Mouse (Mus musculus): Measurements from ENCODE around the gene Kif13a. TPM values are rescaled to one million over a fixed set of nuclear protein-coding genes. Genes with fewer than 3 reads are reported as not detected.

The Kif13a gene
- polyA plus RNA-seq, 1 experiment from 2014 or later, result 12.1 TPM

- Histone ChIP-seq H3K4me1 (replicated peaks) (no peaks in the 10 kb centered on the region), H3K36me3 (no peaks in the 10 kb centered on the region), H3K27ac (replicated peaks) (no peak overlapping the region), H3K4me3 (no peak overlapping the region), H3K4me2 (no peak overlapping the region), H3K9ac (no peak overlapping the region), H3K9me3 (no peaks in the 10 kb centered on the region), H3K27me3 (no peaks in the 10 kb centered on the region)
- no peak for ATAC-seq (ENCODE audit: low read depth)
- WGBS, result 89% methylated on average over 2 of the region's 2 CpGs
Observed at GRCm38 (mm10) chr13:46919797-46920196, 9.9 kb downstream of the Kif13a start.

- H3K4me1 ChIP-seq (replicated peaks), result no peaks in the 10 kb centered on the region
- 83% methylated on average over 5 of the region's 5 CpGs for WGBS
- no peak overlapping the region for H3K27ac ChIP-seq (replicated peaks)
- no peaks in the 10 kb centered on the region for H3K36me3 ChIP-seq
- no peaks in the 10 kb centered on the region for H3K27me3 ChIP-seq
- no peak overlapping the region for H3K4me2 ChIP-seq
- no peak overlapping the region for H3K9ac ChIP-seq
- H3K9me3 ChIP-seq, result no peaks in the 10 kb centered on the region
- H3K4me3 ChIP-seq, result no peak overlapping the region
- ATAC-seq (ENCODE audit: low read depth), result no peak
Observed at GRCm38 (mm10) chr13:46918509-46918908, 11.2 kb downstream of the Kif13a start.

- Histone ChIP-seq H3K27me3 (no peaks in the 10 kb centered on the region), H3K4me3 (no peak overlapping the region), H3K4me1 (replicated peaks) (peaks cover 46% of the 10 kb centered on the region), H3K9me3 (no peaks in the 10 kb centered on the region), H3K36me3 (no peaks in the 10 kb centered on the region), H3K4me2 (no peak overlapping the region), H3K27ac (replicated peaks) (no peak overlapping the region), H3K9ac (no peak overlapping the region)
- no peak for ATAC-seq (ENCODE audit: low read depth)
- WGBS, result 56% methylated on average over 6 of the region's 6 CpGs
Observed at GRCm38 (mm10) chr13:46911960-46912359, 17.7 kb downstream of the Kif13a start.

- peak; percentile 40; the same call in 1 of the 2 replicates for ATAC-seq (ENCODE audit: low read depth)
- no peaks in the 10 kb centered on the region for H3K9me3 ChIP-seq
- H3K4me3 ChIP-seq, result no peak overlapping the region
- 40% methylated on average over 11 of the region's 11 CpGs for WGBS
- H3K27me3 ChIP-seq, result no peaks in the 10 kb centered on the region
- H3K27ac ChIP-seq (replicated peaks), result 0 out of 2 replicates have a peak overlapping the region, but pooled peaks have one; percentile 18
- no peak overlapping the region for H3K9ac ChIP-seq
- H3K4me2 ChIP-seq, result no peak overlapping the region
- H3K4me1 ChIP-seq (replicated peaks), result peaks cover 46% of the 10 kb centered on the region
- H3K36me3 ChIP-seq, result no peaks in the 10 kb centered on the region
Observed at GRCm38 (mm10) chr13:46911018-46911419, 18.6 kb downstream of the Kif13a start.

GRCm38 (mm10) chr13:46909946-46910345 lies 19.7 kb downstream of the Kif13a start:
- H3K36me3 ChIP-seq, result no peaks in the 10 kb centered on the region
- no peak overlapping the region for H3K4me2 ChIP-seq
- no peak for ATAC-seq (ENCODE audit: low read depth)
- H3K9me3 ChIP-seq, result no peaks in the 10 kb centered on the region
- WGBS, result 54% methylated on average over 3 of the region's 3 CpGs
- H3K27me3 ChIP-seq, result no peaks in the 10 kb centered on the region
- no peak overlapping the region for H3K9ac ChIP-seq
- H3K27ac ChIP-seq (replicated peaks), result no peak overlapping the region
- H3K4me1 ChIP-seq (replicated peaks), result peaks cover 46% of the 10 kb centered on the region
- H3K4me3 ChIP-seq, result no peak overlapping the region

- H3K4me3 ChIP-seq, result no peak overlapping the region
- no peak overlapping the region for H3K4me2 ChIP-seq
- no peaks in the 10 kb centered on the region for H3K27me3 ChIP-seq
- 83% methylated on average over 12 of the region's 12 CpGs for WGBS
- H3K27ac ChIP-seq (replicated peaks), result no peak overlapping the region
- H3K36me3 ChIP-seq, result no peaks in the 10 kb centered on the region
- no peaks in the 10 kb centered on the region for H3K9me3 ChIP-seq
- H3K9ac ChIP-seq, result no peak overlapping the region
- H3K4me1 ChIP-seq (replicated peaks), result peaks cover 46% of the 10 kb centered on the region
- no peak for ATAC-seq (ENCODE audit: low read depth)
Observed at GRCm38 (mm10) chr13:46909005-46909565, 20.6 kb downstream of the Kif13a start.

- Histone ChIP-seq H3K36me3 (no peaks in the 10 kb centered on the region), H3K4me2 (no peak overlapping the region), H3K4me3 (no peak overlapping the region), H3K27me3 (no peaks in the 10 kb centered on the region), H3K9ac (no peak overlapping the region), H3K27ac (replicated peaks) (no peak overlapping the region), H3K4me1 (replicated peaks) (peaks cover 46% of the 10 kb centered on the region), H3K9me3 (no peaks in the 10 kb centered on the region)
- 93% methylated on average over 2 of the region's 2 CpGs for WGBS
- no peak for ATAC-seq (ENCODE audit: low read depth)
Observed at GRCm38 (mm10) chr13:46908387-46908786, 21.3 kb downstream of the Kif13a start.

- Histone ChIP-seq H3K27ac (replicated peaks) (no peak overlapping the region; the same call in 1 of the 2 replicates), H3K4me1 (replicated peaks) (peaks cover 46% of the 10 kb centered on the region), H3K36me3 (0 out of 2 replicates have a peak, but pooled peaks cover 4% of the 10 kb centered on the region), H3K9ac (no peak overlapping the region), H3K9me3 (no peaks in the 10 kb centered on the region), H3K27me3 (no peaks in the 10 kb centered on the region), H3K4me3 (no peak overlapping the region), H3K4me2 (no peak overlapping the region)
- no peak for ATAC-seq (ENCODE audit: low read depth)
- WGBS, result 37% methylated on average over 10 of the region's 10 CpGs
Observed at GRCm38 (mm10) chr13:46907861-46908260, 21.8 kb downstream of the Kif13a start.

- H3K9ac ChIP-seq, result no peak overlapping the region
- no peak overlapping the region for H3K27ac ChIP-seq (replicated peaks)
- H3K27me3 ChIP-seq, result no peaks in the 10 kb centered on the region
- H3K4me2 ChIP-seq, result no peak overlapping the region
- H3K9me3 ChIP-seq, result no peaks in the 10 kb centered on the region
- 0 out of 2 replicates have a peak, but pooled peaks cover 6% of the 10 kb centered on the region for H3K36me3 ChIP-seq
- no peak for ATAC-seq (ENCODE audit: low read depth)
- peaks cover 44% of the 10 kb centered on the region for H3K4me1 ChIP-seq (replicated peaks)
- WGBS, result 86% methylated on average over 4 of the region's 4 CpGs
- H3K4me3 ChIP-seq, result no peak overlapping the region
Observed at GRCm38 (mm10) chr13:46907115-46907514, 22.6 kb downstream of the Kif13a start.

- WGBS, result 90% methylated on average over 5 of the region's 5 CpGs
- Histone ChIP-seq H3K4me1 (replicated peaks) (peaks cover 33% of the 10 kb centered on the region), H3K4me2 (no peak overlapping the region), H3K9ac (no peak overlapping the region), H3K9me3 (no peaks in the 10 kb centered on the region), H3K36me3 (0 out of 2 replicates have a peak, but pooled peaks cover 6% of the 10 kb centered on the region), H3K4me3 (no peak overlapping the region), H3K27ac (replicated peaks) (no peak overlapping the region), H3K27me3 (no peaks in the 10 kb centered on the region)
- ATAC-seq (ENCODE audit: low read depth), result no peak
Observed at GRCm38 (mm10) chr13:46905971-46906370, 23.7 kb downstream of the Kif13a start.

GRCm38 (mm10) chr13:46904982-46905621 lies 24.6 kb downstream of the Kif13a start:
- WGBS, result 89% methylated on average over 14 of the region's 14 CpGs

GRCm38 (mm10) chr13:46902568-46903255 lies 27.0 kb downstream of the Kif13a start:
- H3K36me3 ChIP-seq, result 0 out of 2 replicates have a peak, but pooled peaks cover 6% of the 10 kb centered on the region
- H3K4me3 ChIP-seq, result no peak overlapping the region
- H3K27ac ChIP-seq (replicated peaks), result no peak overlapping the region
- no peak overlapping the region for H3K9ac ChIP-seq
- no peak for ATAC-seq (ENCODE audit: low read depth)
- no peaks in the 10 kb centered on the region for H3K27me3 ChIP-seq
- WGBS, result 98% methylated on average over 7 of the region's 7 CpGs
- H3K9me3 ChIP-seq, result no peaks in the 10 kb centered on the region
- H3K4me2 ChIP-seq, result no peak overlapping the region
- H3K4me1 ChIP-seq (replicated peaks), result peaks cover 8% of the 10 kb centered on the region

More at GRCm38 (mm10) chr13:46904982-46905621, 24.6 kb downstream of the Kif13a start:
- no peak for ATAC-seq (ENCODE audit: low read depth)
- Histone ChIP-seq H3K4me3 (no peak overlapping the region), H3K36me3 (0 out of 2 replicates have a peak, but pooled peaks cover 6% of the 10 kb centered on the region), H3K9me3 (no peaks in the 10 kb centered on the region), H3K4me1 (replicated peaks) (peaks cover 24% of the 10 kb centered on the region), H3K27me3 (no peaks in the 10 kb centered on the region), H3K4me2 (no peak overlapping the region), H3K27ac (replicated peaks) (no peak overlapping the region), H3K9ac (no peak overlapping the region)
